Mouse (Mus musculus): ENCODE measurements around the gene Sytl5.

- TF ChIP-seq CTCF (IDR thresholded peaks at IDR 0.05; ENCODE audit: low read depth) (no peak), EP300 (IDR thresholded peaks at IDR 0.05; ENCODE audit: low read depth) (no peak)
Measured at GRCm38 (mm10) chrX:9849403-9849802, 36.0 kb upstream of the Sytl5 start, which contains the start of gene H2al3.
